Mouse (Mus musculus): ENCODE measurements around the gene Fcrl1. TPM values are rescaled to one million over a fixed set of nuclear protein-coding genes. Genes with fewer than 3 reads are reported as not detected.
"Not testable (repeated sequence)": the region's sequence is repeated elsewhere in the genome, so short reads cannot be mapped to it uniquely, and the experiment has no call there.

Fcrl1 gene
- polyA plus RNA-seq (2015; fragmentation: Nextera tagmentation; extraction: Ambion mirVana) = 0.29 and 0.33 TPM in 2 replicates

GRCm38 (mm10) chr3:87376195-87377165 lies at the start of gene Fcrl1:
TSS of gene Fcrl1 (plus strand) at chr3:87376387.
- 55% methylated on average over 18 of the region's 18 CpGs for WGBS
- Histone ChIP-seq H3K9ac (ENCODE audit: low read length) (no peak within 1 kb of the TSS), H3K27ac (ENCODE audit: low read length) (no peak within 1 kb of the TSS), H3K4me2 (ENCODE audit: low read depth, low read length) (no peak within 1 kb of the TSS), H3K9me3 (ENCODE audit: control insufficient read depth, low read length) (no peaks in the 10 kb centered on the region), H3K4me3 (ENCODE audit: low read length) (no peak within 1 kb of the TSS), H3K4me1 (replicated peaks; ENCODE audit: control insufficient read depth, insufficient read depth, low read length) (no peaks in the 10 kb centered on the region; the same call in 1 of the 2 replicates), H3K27me3 (ENCODE audit: control insufficient read depth, insufficient read depth, low read depth, low read length) (no peaks in the 10 kb centered on the region), H3K36me3 (ENCODE audit: control insufficient read depth, insufficient read depth, low read length) (no peaks in the 10 kb centered on the region)
- no peak for ATAC-seq (ENCODE audit: low read depth)

- Histone ChIP-seq H3K9me3 (ENCODE audit: control insufficient read depth, low read length) (no peaks in the 10 kb centered on the region), H3K4me3 (ENCODE audit: low read length) (no peak overlapping the region), H3K4me1 (replicated peaks; ENCODE audit: control insufficient read depth, insufficient read depth, low read length) (no peaks in the 10 kb centered on the region), H3K36me3 (ENCODE audit: control insufficient read depth, insufficient read depth, low read length) (no peaks in the 10 kb centered on the region), H3K9ac (ENCODE audit: low read length) (no peak overlapping the region), H3K4me2 (ENCODE audit: low read depth, low read length) (no peak overlapping the region), H3K27ac (ENCODE audit: low read length) (no peak overlapping the region), H3K27me3 (ENCODE audit: control insufficient read depth, insufficient read depth, low read depth, low read length) (no peaks in the 10 kb centered on the region)
- WGBS = 77% methylated on average over 5 of the region's 5 CpGs
- ATAC-seq (ENCODE audit: low read depth) = no peak
These were observed 38.3 kb upstream of the Fcrl1 start for GRCm38 (mm10) chr3:87337899-87338298.

GRCm38 (mm10) chr3:87350992-87351391 lies 25.2 kb upstream of the Fcrl1 start:
- not testable (repeated sequence) for H3K4me2 ChIP-seq (ENCODE audit: low read depth, low read length); H3K27ac ChIP-seq (ENCODE audit: low read length); H3K36me3 ChIP-seq (ENCODE audit: control insufficient read depth, insufficient read depth, low read length); H3K9ac ChIP-seq (ENCODE audit: low read length); H3K9me3 ChIP-seq (ENCODE audit: control insufficient read depth, low read length); H3K27me3 ChIP-seq (ENCODE audit: control insufficient read depth, insufficient read depth, low read depth, low read length); ATAC-seq (ENCODE audit: low read depth); H3K4me3 ChIP-seq (ENCODE audit: low read length); H3K4me1 ChIP-seq (replicated peaks; ENCODE audit: control insufficient read depth, insufficient read depth, low read length)
- 91% methylated on average over 2 of the region's 2 CpGs for WGBS

- Histone ChIP-seq H3K27ac (ENCODE audit: low read length) (no peak within 1 kb of the TSS), H3K9ac (ENCODE audit: low read length) (no peak within 1 kb of the TSS), H3K36me3 (ENCODE audit: control insufficient read depth, insufficient read depth, low read length) (no peaks in the 10 kb centered on the region), H3K4me3 (ENCODE audit: low read length) (no peak within 1 kb of the TSS), H3K4me2 (ENCODE audit: low read depth, low read length) (no peak within 1 kb of the TSS), H3K9me3 (ENCODE audit: control insufficient read depth, low read length) (no peaks in the 10 kb centered on the region), H3K27me3 (ENCODE audit: control insufficient read depth, insufficient read depth, low read depth, low read length) (no peaks in the 10 kb centered on the region), H3K4me1 (replicated peaks; ENCODE audit: control insufficient read depth, insufficient read depth, low read length) (no peaks in the 10 kb centered on the region)
- no peak for ATAC-seq (ENCODE audit: low read depth)
These were observed 18.6 kb upstream of the Fcrl1 start, which contains the start of gene Cd5l for GRCm38 (mm10) chr3:87357581-87357980. TSS of gene Cd5l (plus strand) at chr3:87357881.

- Histone ChIP-seq H3K27me3 (ENCODE audit: control insufficient read depth, insufficient read depth, low read depth, low read length) (no peaks in the 10 kb centered on the region), H3K9ac (ENCODE audit: low read length) (no peak overlapping the region), H3K27ac (ENCODE audit: low read length) (no peak overlapping the region), H3K4me3 (ENCODE audit: low read length) (no peak overlapping the region), H3K9me3 (ENCODE audit: control insufficient read depth, low read length) (no peaks in the 10 kb centered on the region), H3K36me3 (ENCODE audit: control insufficient read depth, insufficient read depth, low read length) (no peaks in the 10 kb centered on the region), H3K4me2 (ENCODE audit: low read depth, low read length) (no peak overlapping the region), H3K4me1 (replicated peaks; ENCODE audit: control insufficient read depth, insufficient read depth, low read length) (no peaks in the 10 kb centered on the region)
- ATAC-seq (ENCODE audit: low read depth) = no peak
These were observed 17.0 kb upstream of the Fcrl1 start for GRCm38 (mm10) chr3:87359215-87359614.

- Histone ChIP-seq H3K4me3 (ENCODE audit: low read length) (no peak overlapping the region), H3K27ac (ENCODE audit: low read length) (no peak overlapping the region), H3K4me2 (ENCODE audit: low read depth, low read length) (no peak overlapping the region), H3K9ac (ENCODE audit: low read length) (no peak overlapping the region), H3K4me1 (replicated peaks; ENCODE audit: control insufficient read depth, insufficient read depth, low read length) (no peaks in the 10 kb centered on the region), H3K9me3 (ENCODE audit: control insufficient read depth, low read length) (no peaks in the 10 kb centered on the region), H3K36me3 (ENCODE audit: control insufficient read depth, insufficient read depth, low read length) (no peaks in the 10 kb centered on the region), H3K27me3 (ENCODE audit: control insufficient read depth, insufficient read depth, low read depth, low read length) (no peaks in the 10 kb centered on the region)
- no peak for ATAC-seq (ENCODE audit: low read depth)
- WGBS = 70% methylated on average over 6 of the region's 6 CpGs
These were observed 15.7 kb upstream of the Fcrl1 start for GRCm38 (mm10) chr3:87360466-87360865.

- Histone ChIP-seq H3K27me3 (ENCODE audit: control insufficient read depth, insufficient read depth, low read depth, low read length) (no peaks in the 10 kb centered on the region), H3K27ac (ENCODE audit: low read length) (no peak overlapping the region), H3K4me3 (ENCODE audit: low read length) (no peak overlapping the region), H3K4me1 (replicated peaks; ENCODE audit: control insufficient read depth, insufficient read depth, low read length) (no peaks in the 10 kb centered on the region), H3K9me3 (ENCODE audit: control insufficient read depth, low read length) (no peaks in the 10 kb centered on the region), H3K9ac (ENCODE audit: low read length) (no peak overlapping the region), H3K36me3 (ENCODE audit: control insufficient read depth, insufficient read depth, low read length) (no peaks in the 10 kb centered on the region), H3K4me2 (ENCODE audit: low read depth, low read length) (no peak overlapping the region)
- ATAC-seq (ENCODE audit: low read depth) = no peak
- 92% methylated on average over 14 of the region's 14 CpGs for WGBS
These were observed 10.5 kb upstream of the Fcrl1 start for GRCm38 (mm10) chr3:87365691-87366090.

GRCm38 (mm10) chr3:87367511-87367910 lies 8.7 kb upstream of the Fcrl1 start:
- Histone ChIP-seq H3K27ac (ENCODE audit: low read length) (no peak overlapping the region), H3K4me1 (replicated peaks; ENCODE audit: control insufficient read depth, insufficient read depth, low read length) (no peaks in the 10 kb centered on the region), H3K9me3 (ENCODE audit: control insufficient read depth, low read length) (no peaks in the 10 kb centered on the region), H3K27me3 (ENCODE audit: control insufficient read depth, insufficient read depth, low read depth, low read length) (no peaks in the 10 kb centered on the region), H3K4me3 (ENCODE audit: low read length) (no peak overlapping the region), H3K9ac (ENCODE audit: low read length) (no peak overlapping the region), H3K4me2 (ENCODE audit: low read depth, low read length) (no peak overlapping the region), H3K36me3 (ENCODE audit: control insufficient read depth, insufficient read depth, low read length) (no peaks in the 10 kb centered on the region)
- WGBS = 76% methylated on average over 10 of the region's 10 CpGs
- ATAC-seq (ENCODE audit: low read depth) = no peak

- Histone ChIP-seq H3K4me1 (replicated peaks; ENCODE audit: control insufficient read depth, insufficient read depth, low read length) (no peaks in the 10 kb centered on the region; the same call in 1 of the 2 replicates), H3K27me3 (ENCODE audit: control insufficient read depth, insufficient read depth, low read depth, low read length) (no peaks in the 10 kb centered on the region), H3K9ac (ENCODE audit: low read length) (no peak overlapping the region), H3K27ac (ENCODE audit: low read length) (no peak overlapping the region), H3K4me2 (ENCODE audit: low read depth, low read length) (no peak overlapping the region), H3K4me3 (ENCODE audit: low read length) (no peak overlapping the region), H3K9me3 (ENCODE audit: control insufficient read depth, low read length) (no peaks in the 10 kb centered on the region), H3K36me3 (ENCODE audit: control insufficient read depth, insufficient read depth, low read length) (no peaks in the 10 kb centered on the region)
- 61% methylated on average over 5 of the region's 5 CpGs for WGBS
- ATAC-seq (ENCODE audit: low read depth) = no peak
These were observed 7.0 kb upstream of the Fcrl1 start for GRCm38 (mm10) chr3:87369181-87369580.
